Mouse (Mus musculus) left cerebral cortex, postnatal 36 days (tissue): ENCODE measurements around the gene Ppa2. TPM values are rescaled to one million over a fixed set of nuclear protein-coding genes. Genes with fewer than 3 reads are reported as not detected.
A peak's percentile ranks its signal among the peaks of the same experiment; 100 is the strongest.

Experiments used
- DNase-seq, 2 experiments: peaks; one replicate each; pipeline ENCODE4 v3.0.0; 2021 to 2022; ENCODE audit warnings: low spot score in 2 of 2, mixed read lengths in 1 of 2
- intact Hi-C: fragments of 180-260 bp; cut with DNase I; formaldehyde crosslinking; loops from one replicate; pipeline ENCODE4 v1.15.1; 2025
- total RNA-seq, 2 experiments: library from RNA; stranded (reverse); gene quantifications; 2 replicates each; pipeline ENCODE4 v1.2.3; 2021

Gene Ppa2
- total RNA-seq, 2 experiments from 2014 or later, result 46.4 to 48.4 TPM

- intact Hi-C loops, result loop anchor here (10.0 kb wide), 1 partner anchor 142 kb away; no protein-coding TSS in a partner anchor
- DNase-seq, result no peak
Measured at GRCm38 (mm10) chr3:133322552-133322951, 12.6 kb downstream of the Ppa2 start.

GRCm38 (mm10) chr3:133325135-133325534, 15.2 kb downstream of the Ppa2 start:
- intact Hi-C loops, result loop anchor here (10.0 kb wide), 1 partner anchor 140 kb away; no protein-coding TSS in a partner anchor

GRCm38 (mm10) chr3:133328551-133328950, 18.6 kb downstream of the Ppa2 start:
- no peak for DNase-seq
- intact Hi-C loops, result loop anchor here (10.0 kb wide), 1 partner anchor 136 kb away; no protein-coding TSS in a partner anchor

More at GRCm38 (mm10) chr3:133325135-133325534, 15.2 kb downstream of the Ppa2 start:
- no peak for DNase-seq

GRCm38 (mm10) chr3:133329406-133329805, 19.5 kb downstream of the Ppa2 start:
- intact Hi-C loops, result loop anchor here (10.0 kb wide), 1 partner anchor 135 kb away; no protein-coding TSS in a partner anchor
- DNase-seq, result no peak

- intact Hi-C loops, result loop anchor here (10.0 kb wide), 1 partner anchor 423 kb away; no protein-coding TSS in a partner anchor
- no peak for DNase-seq
Measured at GRCm38 (mm10) chr3:133331184-133331866, 21.4 kb downstream of the Ppa2 start.

- no peak for DNase-seq
- intact Hi-C loops, result loop anchor here (10.0 kb wide), 1 partner anchor 423 kb away; no protein-coding TSS in a partner anchor
Measured at GRCm38 (mm10) chr3:133332280-133332679, 22.4 kb downstream of the Ppa2 start.

- no peak for DNase-seq
- intact Hi-C loops, result loop anchor here (10.0 kb wide), 1 partner anchor 421 kb away; no protein-coding TSS in a partner anchor
Measured at GRCm38 (mm10) chr3:133333267-133334170, 23.6 kb downstream of the Ppa2 start.

GRCm38 (mm10) chr3:133334691-133335090, 24.8 kb downstream of the Ppa2 start:
- DNase-seq, result no peak
- intact Hi-C loops, result loop anchor here (10.0 kb wide), 1 partner anchor 420 kb away; no protein-coding TSS in a partner anchor

GRCm38 (mm10) chr3:133335166-133335565, 25.3 kb downstream of the Ppa2 start:
- intact Hi-C loops, result loop anchor here (10.0 kb wide), 1 partner anchor 420 kb away; no protein-coding TSS in a partner anchor
- no peak for DNase-seq

- DNase-seq, result no peak
- intact Hi-C loops, result loop anchor here (10.0 kb wide), 1 partner anchor 418 kb away; no protein-coding TSS in a partner anchor
Measured at GRCm38 (mm10) chr3:133336400-133336799, 26.5 kb downstream of the Ppa2 start.

- DNase-seq, result peak; percentile 66 to 74
Measured at GRCm38 (mm10) chr3:133338851-133339356, 29.0 kb downstream of the Ppa2 start.

GRCm38 (mm10) chr3:133339411-133339823, 29.5 kb downstream of the Ppa2 start:
- DNase-seq, result peak in 1 of 2 experiments; percentile 21
- intact Hi-C loops, result loop anchor here (1.0 to 10.0 kb wide), 2 partner anchors 205 to 415 kb away; no protein-coding TSS in a partner anchor

More at GRCm38 (mm10) chr3:133338851-133339356, 29.0 kb downstream of the Ppa2 start:
- intact Hi-C loops, result loop anchor here (1.0 to 10.0 kb wide), 2 partner anchors 205 to 416 kb away; no protein-coding TSS in a partner anchor

- DNase-seq, result no peak
- intact Hi-C loops, result no loop called here
Measured at GRCm38 (mm10) chr3:133341106-133341505, 31.2 kb downstream of the Ppa2 start.

- intact Hi-C loops, result no loop called here
Measured at GRCm38 (mm10) chr3:133347535-133347934, 37.6 kb downstream of the Ppa2 start.

GRCm38 (mm10) chr3:133348847-133349246, 38.9 kb downstream of the Ppa2 start:
- no peak for DNase-seq
- intact Hi-C loops, result no loop called here

More at GRCm38 (mm10) chr3:133347535-133347934, 37.6 kb downstream of the Ppa2 start:
- DNase-seq, result no peak

- intact Hi-C loops, result no loop called here
- DNase-seq, result no peak
Measured at GRCm38 (mm10) chr3:133357426-133357974, 47.6 kb downstream of the Ppa2 start.

GRCm38 (mm10) chr3:133357977-133358376, 48.1 kb downstream of the Ppa2 start:
- no peak for DNase-seq
- intact Hi-C loops, result no loop called here

GRCm38 (mm10) chr3:133361406-133361805, 51.5 kb downstream of the Ppa2 start:
- intact Hi-C loops, result no loop called here
- no peak for DNase-seq

GRCm38 (mm10) chr3:133364138-133364537, 54.2 kb downstream of the Ppa2 start:
- intact Hi-C loops, result no loop called here
- no peak for DNase-seq
